Comparison of ENCODE assay signal across 8 mouse cellular contexts in genomic region chr6:126921111-126921881, GRCm38 (mm10). TPM values are rescaled to one million over a fixed set of nuclear protein-coding genes. Genes with fewer than 3 reads are reported as not detected.
DNase-seq lines count a peak whose midpoint lies in the region; ATAC-seq and TF ChIP-seq lines count a peak whose summit lies in the region.

TSS of gene Dyrk4 (minus strand) at chr6:126921839.

- TF ChIP-seq POLR2A in ES-Bruce4 (IDR thresholded peaks at IDR 0.05; ENCODE audit: insufficient read depth, low read length): no peak

- ATAC-seq in cerebellum, adult (ENCODE audit: insufficient number of reproducible peaks, low FRiP score, low TSS enrichment): 0 out of 2 replicates have a peak, but pooled peaks have one; percentile 15
- ATAC-seq in forebrain, postnatal 0 days: 0 out of 2 replicates have a peak, but pooled peaks have one; percentile 20
- ATAC-seq in hindbrain, embryonic 13.5 days (ENCODE audit: low FRiP score): no peak
- no peak; the same call in 1 of the 2 replicates for ATAC-seq in liver, embryonic 15.5 days (ENCODE audit: insufficient read depth)
- ATAC-seq in neural tube, embryonic 12.5 days (ENCODE audit: low FRiP score, low read depth): no peak

- H3K9me3 ChIP-seq in ES-Bruce4 (replicated peaks; ENCODE audit: control insufficient read depth, insufficient read depth, low read length, poor library complexity, severe bottlenecking): no peaks in the 10 kb centered on the region
- no peaks in the 10 kb centered on the region for H3K9me3 ChIP-seq in forebrain, postnatal 0 days (ENCODE audit: low read length)
- no peaks in the 10 kb centered on the region for H3K9me3 ChIP-seq in hindbrain, embryonic 13.5 days
- H3K9me3 ChIP-seq in liver, embryonic 15.5 days (replicated peaks): no peaks in the 10 kb centered on the region
- no peaks in the 10 kb centered on the region for H3K9me3 ChIP-seq in neural tube, embryonic 12.5 days

- no peak within 1 kb of the TSS for H3K27ac ChIP-seq in ES-Bruce4 (ENCODE audit: insufficient read depth, low read length)
- H3K27ac ChIP-seq in forebrain, postnatal 0 days (ENCODE audit: low read depth, low read length): no peak within 1 kb of the TSS
- no peak within 1 kb of the TSS for H3K27ac ChIP-seq in hindbrain, embryonic 13.5 days
- no peak within 1 kb of the TSS for H3K27ac ChIP-seq in liver, embryonic 15.5 days (replicated peaks)
- no peak within 1 kb of the TSS for H3K27ac ChIP-seq in neural tube, embryonic 12.5 days

- no peak within 1 kb of the TSS for H3K9ac ChIP-seq in ES-Bruce4 (ENCODE audit: low read depth, poor library complexity, severe bottlenecking)
- no peak within 1 kb of the TSS for H3K9ac ChIP-seq in forebrain, postnatal 0 days
- 0 out of 2 replicates have a peak within 1 kb of the TSS, but pooled peaks have one; percentile 36 for H3K9ac ChIP-seq in hindbrain, embryonic 13.5 days
- no peak within 1 kb of the TSS for H3K9ac ChIP-seq in liver, embryonic 15.5 days
- no peak within 1 kb of the TSS for H3K9ac ChIP-seq in neural tube, embryonic 12.5 days

- H3K4me1 ChIP-seq in ES-Bruce4 (ENCODE audit: control insufficient read depth, insufficient read depth, low read length): no peaks in the 10 kb centered on the region
- H3K4me1 ChIP-seq in forebrain, postnatal 0 days (ENCODE audit: insufficient read depth): no peaks in the 10 kb centered on the region
- H3K4me1 ChIP-seq in hindbrain, embryonic 13.5 days (replicated peaks): 0 out of 2 replicates have a peak, but pooled peaks cover 4% of the 10 kb centered on the region
- H3K4me1 ChIP-seq in liver, embryonic 15.5 days (replicated peaks): no peaks in the 10 kb centered on the region
- no peaks in the 10 kb centered on the region for H3K4me1 ChIP-seq in neural tube, embryonic 12.5 days

- peaks cover 24% of the 10 kb centered on the region for H3K36me3 ChIP-seq in ES-Bruce4 (ENCODE audit: control insufficient read depth, insufficient read depth, low read length, poor library complexity, severe bottlenecking)
- 0 out of 2 replicates have a peak, but pooled peaks cover 9% of the 10 kb centered on the region for H3K36me3 ChIP-seq in forebrain, postnatal 0 days (ENCODE audit: insufficient read depth)
- peaks cover 22% of the 10 kb centered on the region for H3K36me3 ChIP-seq in hindbrain, embryonic 13.5 days
- H3K36me3 ChIP-seq in liver, embryonic 15.5 days (replicated peaks): peaks cover 49% of the 10 kb centered on the region
- peaks cover 33% of the 10 kb centered on the region for H3K36me3 ChIP-seq in neural tube, embryonic 12.5 days

- no peak for TF ChIP-seq EP300 in ES-Bruce4 (IDR thresholded peaks at IDR 0.05; ENCODE audit: insufficient read depth, low read depth, low read length)

- 0 out of 2 replicates have a peak within 1 kb of the TSS, but pooled peaks have one; percentile 17 for H3K4me2 ChIP-seq in forebrain, postnatal 0 days (ENCODE audit: low read depth)
- peak within 1 kb of the TSS; percentile 48 for H3K4me2 ChIP-seq in hindbrain, embryonic 13.5 days
- H3K4me2 ChIP-seq in liver, embryonic 15.5 days: peak within 1 kb of the TSS; percentile 14; the same call in 1 of the 2 replicates
- peak within 1 kb of the TSS; percentile 47 for H3K4me2 ChIP-seq in neural tube, embryonic 12.5 days (replicated peaks)

- TF ChIP-seq CTCF in ES-Bruce4 (IDR thresholded peaks at IDR 0.05; ENCODE audit: low read depth, low read length): no peak
- TF ChIP-seq CTCF in forebrain, postnatal 0 days (IDR thresholded peaks at IDR 0.05; ENCODE audit: low read depth): no peak

- H3K4me3 ChIP-seq in ES-Bruce4 (ENCODE audit: low read depth, low read length): peak within 1 kb of the TSS; percentile 41
- H3K4me3 ChIP-seq in forebrain, postnatal 0 days (ENCODE audit: low read depth, low read length): no peak within 1 kb of the TSS
- peak within 1 kb of the TSS; percentile 14 for H3K4me3 ChIP-seq in hindbrain, embryonic 13.5 days
- H3K4me3 ChIP-seq in liver, embryonic 15.5 days (replicated peaks): no peak within 1 kb of the TSS
- no peak within 1 kb of the TSS for H3K4me3 ChIP-seq in neural tube, embryonic 12.5 days

- WGBS in forebrain, postnatal 0 days: 8% methylated on average over 21 of the region's 21 CpGs
- WGBS in hindbrain, embryonic 13.5 days: 7% methylated on average over 21 of the region's 21 CpGs
- 22% methylated on average over 21 of the region's 21 CpGs for WGBS in liver, embryonic 15.5 days (ENCODE audit: insufficient replicate concordance)
- 9% methylated on average over 21 of the region's 21 CpGs for WGBS in neural tube, embryonic 12.5 days

- DNase-seq in cerebellum, adult 8-10 months: no peak
- DNase-seq in forebrain, postnatal 0 days: no peak
- no peak for DNase-seq in adipocyte (ENCODE audit: low spot score)

- no peaks in the 10 kb centered on the region for H3K27me3 ChIP-seq in ES-Bruce4 (ENCODE audit: control insufficient read depth, insufficient read depth, low read length, poor library complexity, severe bottlenecking)
- H3K27me3 ChIP-seq in forebrain, postnatal 0 days (ENCODE audit: insufficient read depth, low read length): no peaks in the 10 kb centered on the region
- H3K27me3 ChIP-seq in hindbrain, embryonic 13.5 days: no peaks in the 10 kb centered on the region
- H3K27me3 ChIP-seq in liver, embryonic 15.5 days: no peaks in the 10 kb centered on the region
- no peaks in the 10 kb centered on the region for H3K27me3 ChIP-seq in neural tube, embryonic 12.5 days (replicated peaks)

RNA-seq across cellular contexts. Expression of gene Dyrk4, which starts in this region (rescaled TPM):
- not detected in 2 replicates for polyA plus RNA-seq in ES-Bruce4 (2011; ENCODE audit: insufficient read depth, insufficient read length, low read depth, missing spikeins)
- total RNA-seq in forebrain, postnatal 0 days (2014; rRNA removed): not detected in 2 replicates
- not detected in 2 replicates for polyA plus RNA-seq in forebrain, postnatal 0 days (2015; fragmentation: Nextera tagmentation; extraction: Ambion mirVana)
- polyA plus RNA-seq in hindbrain, embryonic 13.5 days (2015; fragmentation: Nextera tagmentation; extraction: Ambion mirVana): 0.08 and 0.09 TPM in 2 replicates
- not detected in 2 replicates for polyA plus RNA-seq in liver, embryonic 15.5 days (2015; fragmentation: Nextera tagmentation; extraction: Ambion mirVana)
- polyA plus RNA-seq in neural tube, embryonic 12.5 days (2016; fragmentation: Nextera tagmentation; extraction: Ambion mirVana): not detected in 2 replicates

Comparison
In these comparisons a context has a peak if more than half of its experiments do, and no peak if none do; other contexts are left out.
1. Peak in ATAC-seq and H3K4me2 ChIP-seq in forebrain, postnatal 0 days; RNA of the gene not detected or under 1 TPM.
2. H3K4me3 ChIP-seq: peak in ES-Bruce4 (single experiment) and hindbrain, embryonic 13.5 days (single experiment); none in forebrain, postnatal 0 days (single experiment), liver, embryonic 15.5 days (single experiment) and neural tube, embryonic 12.5 days (single experiment).
3. Peak in every context shown above with its lines, with median percentiles within 50 percentile points of each other: H3K4me2 ChIP-seq.